Mouse (Mus musculus) cerebellum, adult 18-20 months (tissue): Measurements from ENCODE around the gene Myh10.
"Not testable (repeated sequence)": the region's sequence is repeated elsewhere in the genome, so short reads cannot be mapped to it uniquely, and the experiment has no call there.

Source experiments
- DNase-seq, 2 experiments: peaks; one replicate each; pipeline ENCODE4 v3.0.0; 2021

Myh10 gene

GRCm38 (mm10) chr11:68692693-68693446, 1.5 kb downstream of the Myh10 start:
- DNase-seq, result peak; percentile 46 to 63

DNA sequence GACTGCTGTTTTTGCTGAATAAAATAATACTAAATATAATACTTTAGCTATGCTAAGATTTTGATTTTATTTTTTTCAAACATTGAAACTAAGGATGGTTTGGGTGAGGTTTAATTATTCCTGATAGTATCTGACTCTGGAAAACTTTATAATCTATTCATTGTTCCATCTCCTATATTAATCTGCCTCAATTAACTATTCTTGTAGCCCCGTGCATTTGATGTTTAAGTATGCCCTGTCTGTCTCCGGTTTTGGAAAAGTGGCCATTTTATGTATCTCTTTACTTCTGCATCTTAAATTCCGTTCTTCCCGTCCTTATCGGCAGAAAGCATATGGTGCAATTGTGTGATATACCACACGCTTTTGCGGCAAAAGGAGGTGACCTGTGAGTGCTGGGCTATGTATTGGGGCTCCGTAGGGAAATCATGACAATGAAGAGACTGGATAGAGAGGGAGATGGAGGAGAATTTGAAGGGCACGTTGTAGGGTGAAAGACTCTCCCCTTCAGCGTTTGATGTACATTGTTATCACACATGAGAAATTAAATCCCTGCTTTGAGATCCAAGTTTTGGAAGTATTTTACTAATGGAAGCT, 2.2 kb downstream of the Myh10 start:
- DNase-seq, result no peak

- no peak for DNase-seq
Observed at GRCm38 (mm10) chr11:68702370-68702769, 11.0 kb downstream of the Myh10 start.

- DNase-seq, result no peak
Observed at GRCm38 (mm10) chr11:68703360-68703759, 12.0 kb downstream of the Myh10 start.

DNA sequence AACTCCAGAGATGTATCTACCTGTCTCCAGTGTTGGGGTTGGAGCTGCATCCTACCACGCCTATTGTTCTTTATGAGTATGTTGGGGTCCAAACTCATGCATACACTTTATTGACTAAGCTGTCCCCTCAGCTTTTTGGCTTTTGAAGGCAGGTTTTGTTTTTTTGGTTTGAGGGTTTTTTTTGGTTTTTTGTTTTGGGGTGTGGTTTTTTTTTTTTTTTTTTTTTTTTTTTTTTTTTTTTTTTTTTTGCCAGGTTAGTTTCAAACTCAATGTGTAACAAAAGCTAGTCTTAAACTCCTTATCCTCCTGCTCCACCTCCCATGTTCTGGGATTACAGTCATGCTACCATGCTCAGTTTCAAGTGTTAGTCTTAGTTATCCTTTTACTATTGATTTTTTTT, 12.9 kb downstream of the Myh10 start:
- no peak for DNase-seq

GRCm38 (mm10) chr11:68704847-68705246, 13.5 kb downstream of the Myh10 start:
- DNase-seq, result no peak

GRCm38 (mm10) chr11:68706524-68707429, 15.4 kb downstream of the Myh10 start:
- peak; percentile 46 to 51 for DNase-seq

- peak; percentile 46 to 57 for DNase-seq
Observed at GRCm38 (mm10) chr11:68707881-68708582, 16.7 kb downstream of the Myh10 start.

- no peak for DNase-seq
Observed at GRCm38 (mm10) chr11:68716167-68716566, 24.8 kb downstream of the Myh10 start.

DNA sequence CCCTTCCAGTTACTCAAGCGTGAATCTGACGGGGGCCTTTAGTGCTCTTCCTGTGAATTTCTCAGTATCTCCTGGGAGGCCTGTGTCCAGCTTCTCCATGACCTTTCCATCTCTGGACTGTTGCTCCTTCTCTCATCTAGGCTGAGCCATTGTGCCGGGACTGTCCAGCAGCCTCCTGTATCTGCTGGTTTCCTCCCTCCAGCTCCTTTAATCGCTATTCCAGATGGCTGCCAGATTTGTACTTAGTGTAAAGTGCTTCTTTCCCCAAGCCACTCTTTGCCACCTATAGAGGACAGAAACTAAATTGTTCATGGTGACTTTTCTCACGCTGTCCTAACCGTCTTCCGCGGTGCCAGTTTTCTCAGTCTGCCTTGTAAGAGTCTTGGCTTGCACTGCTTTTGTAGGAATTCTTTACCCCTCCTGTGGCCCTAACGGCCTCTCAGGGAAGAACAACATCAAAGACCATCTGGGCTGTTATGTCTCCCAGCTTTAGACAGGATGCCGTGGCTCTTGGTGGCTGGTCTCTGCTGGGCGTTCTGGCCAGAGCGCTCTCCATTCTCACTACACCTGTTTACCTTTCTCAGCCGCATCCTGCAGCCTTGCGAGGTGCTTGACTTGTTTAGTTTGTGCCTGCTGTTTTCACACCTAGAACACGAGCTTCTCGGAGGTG, 25.9 kb downstream of the Myh10 start:
- peak; percentile 54 to 57 for DNase-seq

DNA sequence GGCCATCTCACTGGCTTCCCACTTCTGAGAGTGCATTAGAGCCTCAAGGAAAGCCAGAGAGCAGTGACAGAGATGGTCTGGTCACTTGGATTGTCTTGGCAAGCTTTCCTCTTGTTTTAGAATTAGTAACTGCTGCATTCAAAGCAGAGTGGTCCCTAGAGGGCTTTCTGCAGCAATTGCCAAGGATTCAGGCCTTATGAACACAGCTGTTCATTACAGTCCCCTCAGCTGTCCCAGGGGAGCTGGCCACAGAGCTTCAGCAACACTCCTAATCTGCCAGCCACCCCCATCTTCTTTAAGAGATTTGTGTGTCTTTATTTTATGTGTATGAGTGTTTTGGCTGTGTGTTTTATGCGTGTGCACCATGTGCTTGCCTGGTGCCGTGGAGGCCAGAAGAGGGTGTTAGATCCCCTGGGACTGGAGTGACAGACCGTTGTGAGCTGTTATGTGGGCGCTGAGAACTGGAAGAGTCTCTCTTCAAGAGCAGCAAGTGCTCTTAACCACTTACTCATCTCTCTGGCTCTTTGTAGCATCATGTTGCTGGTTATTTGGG, 27.8 kb downstream of the Myh10 start:
- no peak for DNase-seq

DNA sequence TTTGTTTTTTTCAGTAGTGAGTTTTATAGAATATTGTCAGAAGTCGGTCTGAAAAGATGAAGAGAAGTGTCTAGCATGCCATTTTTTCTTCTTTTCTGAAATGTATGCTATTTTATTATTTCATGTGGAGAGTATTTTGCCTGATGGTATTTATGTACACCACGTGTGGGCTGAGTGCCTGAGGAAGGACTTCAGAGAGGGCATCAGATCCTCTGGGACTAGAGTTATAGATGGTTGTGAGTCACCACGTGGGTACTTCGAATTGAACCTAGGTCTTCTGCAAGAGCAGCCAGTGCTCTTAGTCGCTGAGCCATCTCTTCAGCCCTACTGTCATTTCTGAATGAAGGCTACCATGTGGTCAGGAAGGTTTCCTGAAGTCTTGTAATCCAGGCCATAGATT, 28.4 kb downstream of the Myh10 start:
- no peak for DNase-seq

DNA sequence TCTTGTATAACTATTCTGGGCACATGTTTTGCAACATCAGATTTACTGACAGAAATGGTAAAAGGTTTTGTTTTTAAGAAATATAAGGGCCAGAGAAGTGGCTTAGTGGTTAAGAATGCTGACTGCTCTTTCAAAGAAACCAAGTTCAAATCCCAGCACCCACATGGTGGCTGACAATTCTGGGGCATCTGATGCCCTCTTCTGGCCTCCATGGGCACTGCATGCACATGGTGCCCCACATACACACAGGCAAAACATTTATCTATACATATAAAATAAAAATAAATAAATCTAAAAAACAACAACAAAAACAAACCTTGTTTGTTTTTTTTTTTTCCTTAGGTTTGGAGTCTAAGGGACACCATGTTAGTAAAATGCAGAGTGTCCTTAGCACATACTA, 32.8 kb downstream of the Myh10 start:
- no peak for DNase-seq

GRCm38 (mm10) chr11:68728693-68729092, 37.3 kb downstream of the Myh10 start:
- DNase-seq, result no peak

- DNase-seq, result no peak
Observed at GRCm38 (mm10) chr11:68730792-68731191, 39.4 kb downstream of the Myh10 start.

- peak in 1 of 2 experiments; percentile 34 for DNase-seq
Observed at GRCm38 (mm10) chr11:68732066-68732465, 40.7 kb downstream of the Myh10 start.

- DNase-seq, result not testable (repeated sequence)
Observed at GRCm38 (mm10) chr11:68733401-68733800, 42.0 kb downstream of the Myh10 start.

GRCm38 (mm10) chr11:68739509-68739908, 48.1 kb downstream of the Myh10 start:
- peak in 1 of 2 experiments; percentile 35 for DNase-seq

DNA sequence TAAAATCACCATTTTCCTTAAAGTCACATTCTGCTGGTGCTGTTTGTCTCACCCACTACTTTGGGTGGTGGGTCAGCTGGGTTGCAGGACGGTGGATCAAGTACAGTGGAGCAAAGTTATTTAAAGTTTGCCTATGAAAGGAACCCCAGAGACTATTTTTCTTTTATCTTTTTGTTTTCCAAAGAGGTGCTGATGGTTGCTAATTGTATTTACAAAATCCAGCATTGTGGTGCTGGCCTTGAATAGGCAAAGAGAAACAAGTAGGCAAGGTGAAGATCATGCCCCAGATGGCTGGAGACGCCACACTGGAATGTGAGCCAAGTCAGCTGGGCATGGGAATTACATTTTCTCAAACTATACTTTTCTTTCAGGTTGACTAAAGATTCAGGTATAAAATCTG, 51.3 kb downstream of the Myh10 start:
- no peak for DNase-seq

- DNase-seq, result peak; percentile 56 to 61
Observed at GRCm38 (mm10) chr11:68744150-68744549, 52.8 kb downstream of the Myh10 start.

DNA sequence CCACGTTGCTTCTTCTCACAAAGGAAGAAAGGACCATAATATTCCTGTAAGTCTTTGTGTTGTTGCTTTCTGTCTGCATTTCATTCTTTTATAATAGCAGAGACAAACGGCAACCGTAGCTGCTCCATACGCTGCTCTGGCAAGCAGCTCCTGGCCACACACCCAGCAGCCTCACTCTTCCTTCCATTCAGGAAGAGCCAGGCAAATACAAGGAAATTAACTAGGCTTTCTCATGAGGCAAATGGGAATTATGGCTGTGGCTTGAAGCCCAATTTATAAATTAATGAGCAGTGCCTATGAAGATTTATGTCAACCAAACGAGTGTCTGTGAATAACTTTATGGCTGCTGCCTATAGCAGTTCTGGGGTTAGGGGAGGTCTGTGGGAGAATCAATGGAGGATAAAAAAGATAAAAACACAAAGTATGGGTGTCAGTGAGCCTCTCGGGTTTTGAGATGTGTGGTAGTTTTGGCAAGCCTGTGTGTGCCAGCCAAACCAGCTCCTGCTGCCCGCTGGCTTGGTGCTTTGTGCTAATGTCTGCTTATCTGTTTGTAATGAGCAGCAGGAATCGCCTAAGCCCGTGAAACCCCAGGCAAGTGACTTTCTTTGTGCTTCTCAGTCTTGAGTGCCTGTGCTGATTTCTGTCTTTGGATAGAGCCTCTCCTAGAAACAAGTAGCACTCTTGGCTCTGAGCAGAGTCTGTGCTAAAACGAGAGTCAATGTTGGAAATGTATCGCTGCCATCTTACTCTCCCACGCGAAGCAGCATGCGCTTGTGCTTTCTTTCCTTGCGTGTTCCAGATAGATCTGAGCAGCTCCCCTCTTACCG, 54.2 kb downstream of the Myh10 start:
- peak; percentile 53 to 60 for DNase-seq
